Mouse (Mus musculus) sigmoid colon, adult 10 weeks (tissue): ENCODE measurements around the gene Fam207a. TPM values are rescaled to one million over a fixed set of nuclear protein-coding genes. Genes with fewer than 3 reads are reported as not detected.

Experiments
- polyA plus RNA-seq: library from polyadenylated mRNA; stranded (reverse); fragments of 350-450 nt; fragmentation: Illumina TruSeq; extraction: RNeasy Lipid Tissue Mini Kit (QIAGEN cat#74804); gene quantifications from one replicate; pipeline ENCODE4 v1.2.3, GENCODE M21; 2014; ENCODE audit warnings: low read depth, low replicate concordance

Gene Fam207a
- 0.69 TPM for polyA plus RNA-seq

GRCm38 (mm10) chr10:77515385-77516348 is at the start of gene Fam207a:
Fam207a (minus strand) TSS chr10:77515785.

GRCm38 (mm10) chr10:77530140-77530539 is 14.6 kb upstream of the Fam207a start, which contains the start of gene Itgb2:
Itgb2 (plus strand) TSS chr10:77530252.

Other genes starting within 250 kb of the Fam207a start
- 1.8 TPM for gene Adarb1, start 97.5 kb downstream of the Fam207a start, polyA plus RNA-seq
- 3.1 TPM for gene Itgb2, start 14.5 kb upstream of the Fam207a start, polyA plus RNA-seq
- gene Pttg1ip, start 65.9 kb upstream of the Fam207a start, polyA plus RNA-seq = 193 TPM
- gene Sumo3, start 90.3 kb upstream of the Fam207a start, polyA plus RNA-seq = 76.1 TPM
- gene Gm49325, start 90.4 kb upstream of the Fam207a start, polyA plus RNA-seq = 1.6 TPM
- gene Ube2g2, start 106.5 kb upstream of the Fam207a start, polyA plus RNA-seq = 7.3 TPM
- not detected for gene Tspear, start 170.8 kb upstream of the Fam207a start, polyA plus RNA-seq
- gene Gm19402, start 175.0 kb upstream of the Fam207a start, polyA plus RNA-seq = not detected
- gene Gm9508, start 181.4 kb upstream of the Fam207a start, polyA plus RNA-seq = not detected
- gene Gm10272, start 190.8 kb upstream of the Fam207a start, polyA plus RNA-seq = not detected
- gene Gm10024, start 195.7 kb upstream of the Fam207a start, polyA plus RNA-seq = not detected
- not detected for gene Gm10142, start 200.0 kb upstream of the Fam207a start, polyA plus RNA-seq
- gene Krtap12-1, start 204.8 kb upstream of the Fam207a start, polyA plus RNA-seq = not detected
- gene Gm10100, start 210.7 kb upstream of the Fam207a start, polyA plus RNA-seq = not detected
- gene Gm18596, start 226.9 kb upstream of the Fam207a start, polyA plus RNA-seq = not detected
- not detected for gene Gm9736, start 235.6 kb upstream of the Fam207a start, polyA plus RNA-seq
- gene Gm3233, start 243.9 kb upstream of the Fam207a start, polyA plus RNA-seq = not detected